Mouse (Mus musculus) heart, embryonic 15.5 days (tissue): ENCODE results near the gene Flg2. TPM values are rescaled to one million over a fixed set of nuclear protein-coding genes. Genes with fewer than 3 reads are reported as not detected.

Experiments
- ATAC-seq: fragments of 200-750 bp; cut with Nextera tagmentation; replicated peaks from 2 replicates; pipeline ENCODE4 v1.8.0; 2017; ENCODE audit warnings: low read depth, moderate TSS enrichment; ENCODE audit not compliant: insufficient number of reproducible peaks, insufficient read depth, low FRiP score
- H3K27ac ChIP-seq: fragments of 300-500 bp; sonication (generic); 2 replicates; pipeline ENCODE4 v1.5.1; 2015; ENCODE audit warnings: mild to moderate bottlenecking, inconsistent platforms
- H3K27me3 ChIP-seq: fragments of 300-500 bp; sonication (generic); 2 replicates; pipeline ENCODE4 v1.6.1; 2015; ENCODE audit warnings: inconsistent platforms
- H3K36me3 ChIP-seq: fragments of 300-500 bp; sonication (generic); 2 replicates; pipeline ENCODE4 v1.6.1; 2015; ENCODE audit warnings: mild to moderate bottlenecking, inconsistent platforms
- H3K4me1 ChIP-seq: fragments of 300-500 bp; sonication (generic); replicated peaks from 2 replicates; pipeline ENCODE4 v1.6.1; 2015; ENCODE audit warnings: inconsistent platforms
- H3K4me2 ChIP-seq: fragments of 300-500 bp; sonication (generic); 2 replicates; pipeline ENCODE4 v1.6.1; 2015; ENCODE audit warnings: inconsistent platforms, mild to moderate bottlenecking, moderate library complexity
- H3K4me3 ChIP-seq: fragments of 300-500 bp; sonication (generic); 2 replicates; pipeline ENCODE4 v1.5.1; 2015; ENCODE audit warnings: mild to moderate bottlenecking, inconsistent platforms
- H3K9ac ChIP-seq: fragments of 300-500 bp; sonication (generic); 2 replicates; pipeline ENCODE4 v1.6.1; 2015; ENCODE audit warnings: mild to moderate bottlenecking, inconsistent platforms
- H3K9me3 ChIP-seq: fragments of 300-500 bp; sonication (generic); replicated peaks from 2 replicates; pipeline ENCODE4 v1.6.1; 2016; ENCODE audit warnings: inconsistent platforms
- WGBS: fragments of 180-500 bp; shearing (Covaris S2); methylation state at CpG from one replicate; pipeline ENCODE4 v1.1.7; 2015; ENCODE audit warnings: mixed read lengths; 5-methylcytosine and 5-hydroxymethylcytosine counted together
- polyA plus RNA-seq: library from polyadenylated mRNA; unstranded; fragments of >200 nt; fragmentation: Nextera tagmentation; extraction: Ambion mirVana; gene quantifications from 2 replicates; pipeline ENCODE4 v1.2.1, GENCODE M21; 2015

The Flg2 gene
- polyA plus RNA-seq: not detected in 2 replicates

- WGBS: 78% methylated on average over 3 of the region's 3 CpGs
- Histone ChIP-seq H3K9me3 (no peaks in the 10 kb centered on the region; the same call in 1 of the 2 replicates), H3K4me1 (no peaks in the 10 kb centered on the region), H3K4me3 (no peak within 1 kb of the TSS), H3K9ac (no peak within 1 kb of the TSS), H3K27me3 (no peaks in the 10 kb centered on the region), H3K36me3 (no peaks in the 10 kb centered on the region), H3K27ac (no peak within 1 kb of the TSS), H3K4me2 (no peak within 1 kb of the TSS)
- no peak for ATAC-seq
These were observed at the start of gene Flg2 for GRCm38 (mm10) chr3:93196978-93197377. Flg2 (plus strand) TSS chr3:93197278.

- H3K9me3 ChIP-seq: no peaks in the 10 kb centered on the region
- H3K4me3 ChIP-seq: no peak overlapping the region
- no peak overlapping the region for H3K9ac ChIP-seq
- no peak for ATAC-seq
- H3K27me3 ChIP-seq: no peaks in the 10 kb centered on the region
- no peak overlapping the region for H3K4me2 ChIP-seq
- H3K4me1 ChIP-seq: no peaks in the 10 kb centered on the region
- no peaks in the 10 kb centered on the region for H3K36me3 ChIP-seq
- no peak overlapping the region for H3K27ac ChIP-seq
- WGBS: 74% methylated on average over 6 of the region's 6 CpGs
These were observed 34.6 kb upstream of the Flg2 start for GRCm38 (mm10) chr3:93162502-93162901.

- H3K4me1 ChIP-seq: no peaks in the 10 kb centered on the region
- WGBS: 53% methylated on average over 1 of the region's 1 CpGs
- no peak overlapping the region for H3K4me3 ChIP-seq
- H3K4me2 ChIP-seq: no peak overlapping the region
- ATAC-seq: no peak
- H3K36me3 ChIP-seq: no peaks in the 10 kb centered on the region
- no peaks in the 10 kb centered on the region for H3K27me3 ChIP-seq
- H3K9me3 ChIP-seq: no peaks in the 10 kb centered on the region
- no peak overlapping the region for H3K27ac ChIP-seq
- H3K9ac ChIP-seq: no peak overlapping the region
These were observed 34.0 kb upstream of the Flg2 start for GRCm38 (mm10) chr3:93162996-93163592.

- Histone ChIP-seq H3K4me2 (no peak overlapping the region), H3K4me1 (no peaks in the 10 kb centered on the region), H3K27me3 (no peaks in the 10 kb centered on the region), H3K27ac (no peak overlapping the region), H3K36me3 (no peaks in the 10 kb centered on the region), H3K9me3 (no peaks in the 10 kb centered on the region), H3K9ac (no peak overlapping the region), H3K4me3 (no peak overlapping the region)
- 79% methylated on average over 4 of the region's 4 CpGs for WGBS
- ATAC-seq: no peak
These were observed 16.2 kb upstream of the Flg2 start for GRCm38 (mm10) chr3:93180856-93181255.

- ATAC-seq: no peak
- Histone ChIP-seq H3K9ac (no peak overlapping the region), H3K27me3 (no peaks in the 10 kb centered on the region), H3K36me3 (no peaks in the 10 kb centered on the region), H3K9me3 (no peaks in the 10 kb centered on the region; the same call in 1 of the 2 replicates), H3K4me3 (no peak overlapping the region), H3K4me2 (no peak overlapping the region), H3K27ac (no peak overlapping the region), H3K4me1 (no peaks in the 10 kb centered on the region)
- WGBS: 67% methylated on average over 2 of the region's 2 CpGs
These were observed 4.9 kb downstream of the Flg2 start for GRCm38 (mm10) chr3:93201955-93202354.

- no peak overlapping the region for H3K9ac ChIP-seq
- H3K9me3 ChIP-seq: no peaks in the 10 kb centered on the region; the same call in 1 of the 2 replicates
- no peak overlapping the region for H3K27ac ChIP-seq
- H3K4me3 ChIP-seq: no peak overlapping the region
- H3K36me3 ChIP-seq: no peaks in the 10 kb centered on the region
- WGBS: 80% methylated on average over 4 of the region's 4 CpGs
- ATAC-seq: no peak
- no peaks in the 10 kb centered on the region for H3K27me3 ChIP-seq
- no peaks in the 10 kb centered on the region for H3K4me1 ChIP-seq
- H3K4me2 ChIP-seq: no peak overlapping the region
These were observed 5.4 kb downstream of the Flg2 start for GRCm38 (mm10) chr3:93202499-93202898.

Other genes starting within 250 kb of the Flg2 start
- not detected in 2 replicates for gene Lce3d, start 239.9 kb upstream of the Flg2 start, polyA plus RNA-seq
- not detected in 2 replicates for gene Lce3e, start 230.2 kb upstream of the Flg2 start, polyA plus RNA-seq
- 0.29 TPM in 1 of 2 replicates, not detected in the other for gene Lce3f, start 205.1 kb upstream of the Flg2 start, polyA plus RNA-seq
- 0.18 TPM in 1 of 2 replicates, not detected in the other for gene Crct1, start 181.6 kb upstream of the Flg2 start, polyA plus RNA-seq
- not detected in 2 replicates for gene Lce1m, start 178.2 kb upstream of the Flg2 start, polyA plus RNA-seq
- gene Gm4858, start 128.5 kb upstream of the Flg2 start, polyA plus RNA-seq: not detected in 2 replicates
- not detected in 2 replicates for gene Crnn, start 52.5 kb upstream of the Flg2 start, polyA plus RNA-seq
- gene Flg, start 76.2 kb downstream of the Flg2 start, polyA plus RNA-seq: not detected in 2 replicates
- gene Hrnr, start 122.5 kb downstream of the Flg2 start, polyA plus RNA-seq: 0.04 TPM in 1 of 2 replicates, not detected in the other
- gene Rptn, start 196.4 kb downstream of the Flg2 start, polyA plus RNA-seq: not detected in 2 replicates
- 0.53 and 0.67 TPM in 2 replicates for gene Tchh, start 245.1 kb downstream of the Flg2 start, polyA plus RNA-seq